In the genomic region with DNA sequence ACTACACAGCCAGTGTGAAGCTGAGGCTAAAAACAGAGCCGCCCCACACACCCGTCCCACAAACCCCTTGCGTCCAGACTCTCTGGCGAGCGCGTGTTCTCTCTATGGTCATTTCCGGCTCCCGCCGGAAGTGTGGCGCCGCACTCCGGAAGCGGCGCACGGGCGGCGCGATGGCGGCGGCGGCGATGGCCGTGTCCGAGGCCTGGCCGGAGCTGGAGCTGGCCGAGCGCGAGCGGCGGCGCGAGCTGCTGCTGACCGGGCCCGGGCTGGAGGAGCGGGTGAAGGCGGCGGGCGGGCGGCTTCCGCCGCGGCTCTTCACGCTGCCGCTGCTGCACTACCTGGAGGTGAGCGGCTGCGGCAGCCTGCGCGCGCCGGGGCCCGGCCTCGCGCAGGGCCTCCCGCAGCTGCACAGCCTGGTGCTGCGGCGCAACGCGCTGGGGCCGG, we compare ENCODE assay signal across 8 mouse cellular contexts. TPM values are rescaled to one million over a fixed set of nuclear protein-coding genes. Genes with fewer than 3 reads are reported as not detected.
DNase-seq lines count a peak whose midpoint lies in the region; ATAC-seq lines count a peak whose summit lies in the region.

A gene (plus strand): TSS at position 86 of the 444 bp plus-strand sequence.

- peaks cover 34% of the 10 kb centered on the region for H3K36me3 ChIP-seq in intestine, embryonic 14.5 days (ENCODE audit: control insufficient read depth, insufficient read depth, low read length)
- H3K36me3 ChIP-seq in limb, embryonic 10.5 days: peaks cover 40% of the 10 kb centered on the region
- H3K36me3 ChIP-seq in midbrain, embryonic 12.5 days: peaks cover 42% of the 10 kb centered on the region

- ATAC-seq in intestine, embryonic 14.5 days (replicated peaks; ENCODE audit: low FRiP score, low TSS enrichment, low read depth): peak; percentile 92
- peak; percentile 95 for ATAC-seq in midbrain, embryonic 12.5 days (ENCODE audit: low FRiP score, low read depth)

- H3K9me3 ChIP-seq in intestine, embryonic 14.5 days (ENCODE audit: control insufficient read depth, low read length): no peaks in the 10 kb centered on the region
- H3K9me3 ChIP-seq in limb, embryonic 10.5 days (replicated peaks): no peaks in the 10 kb centered on the region
- no peaks in the 10 kb centered on the region for H3K9me3 ChIP-seq in midbrain, embryonic 12.5 days

- H3K4me3 ChIP-seq in intestine, embryonic 14.5 days (ENCODE audit: low read depth, low read length): peak within 1 kb of the TSS; percentile 99
- peak within 1 kb of the TSS; percentile 100 for H3K4me3 ChIP-seq in limb, embryonic 10.5 days
- H3K4me3 ChIP-seq in midbrain, embryonic 12.5 days: peak within 1 kb of the TSS; percentile 100

- no peaks in the 10 kb centered on the region for H3K27me3 ChIP-seq in intestine, embryonic 14.5 days (replicated peaks; ENCODE audit: control insufficient read depth, insufficient read depth, low read length)
- H3K27me3 ChIP-seq in limb, embryonic 10.5 days (ENCODE audit: low read depth, poor library complexity, severe bottlenecking): no peaks in the 10 kb centered on the region
- no peaks in the 10 kb centered on the region for H3K27me3 ChIP-seq in midbrain, embryonic 12.5 days

- intact Hi-C loops in gastrocnemius, postnatal 36 days (cut with DNase I): loop anchor here (2.0 to 5.0 kb wide), 2 partner anchors 35 to 54 kb away; a partner anchor contains a TSS

- peak; percentile 84 for DNase-seq in layer of hippocampus, adult 11-12 months (ENCODE audit: low spot score)
- DNase-seq in layer of hippocampus, adult 9-10 months (ENCODE audit: low spot score): no peak
- DNase-seq in embryo, embryonic 11 days: peak; percentile 93
- DNase-seq in gastrocnemius, postnatal 36 days: peak; percentile 70 to 78
- DNase-seq in intestine, embryonic 14.5 days (ENCODE audit: low spot score): peak; percentile 82
- peak; percentile 89 for DNase-seq in limb, embryonic 10.5 days (ENCODE audit: low spot score)
- peak; percentile 78 for DNase-seq in skeletal muscle tissue, adult 2 months (ENCODE audit: low read depth, low spot score)

- under 1% methylated on average over 59 of the region's 59 CpGs for WGBS in intestine, embryonic 14.5 days
- 2% methylated on average over 59 of the region's 59 CpGs for WGBS in limb, embryonic 10.5 days
- 0% methylated on average over 54 of the region's 59 CpGs for WGBS in midbrain, embryonic 12.5 days

- H3K27ac ChIP-seq in intestine, embryonic 14.5 days (ENCODE audit: low read depth): peak within 1 kb of the TSS; percentile 59
- peak within 1 kb of the TSS; percentile 92 for H3K27ac ChIP-seq in limb, embryonic 10.5 days
- peak within 1 kb of the TSS; percentile 61 for H3K27ac ChIP-seq in midbrain, embryonic 12.5 days (replicated peaks)

- peak within 1 kb of the TSS; percentile 94 for H3K9ac ChIP-seq in intestine, embryonic 14.5 days (ENCODE audit: low read length)
- H3K9ac ChIP-seq in midbrain, embryonic 12.5 days (replicated peaks): peak within 1 kb of the TSS; percentile 98

- peak within 1 kb of the TSS; percentile 99 for H3K4me2 ChIP-seq in intestine, embryonic 14.5 days (ENCODE audit: low read length)
- H3K4me2 ChIP-seq in midbrain, embryonic 12.5 days (replicated peaks): peak within 1 kb of the TSS; percentile 100

- peaks cover 11% of the 10 kb centered on the region for H3K4me1 ChIP-seq in intestine, embryonic 14.5 days (replicated peaks; ENCODE audit: control insufficient read depth, insufficient read depth, low read length)
- peaks cover 22% of the 10 kb centered on the region for H3K4me1 ChIP-seq in limb, embryonic 10.5 days
- peaks cover 24% of the 10 kb centered on the region for H3K4me1 ChIP-seq in midbrain, embryonic 12.5 days

RNA-seq across cellular contexts. Expression of the gene that starts here (rescaled TPM):
- 10 to 100 TPM; 20.4 to 20.9 TPM for total RNA-seq in gastrocnemius, postnatal 36 days (2021)
- polyA plus RNA-seq in intestine, embryonic 14.5 days (2014; fragmentation: Nextera tagmentation; extraction: Ambion mirVana): 14.2 and 14.9 TPM in 2 replicates
- 28.3 and 32.2 TPM in 2 replicates for polyA plus RNA-seq in limb, embryonic 10.5 days (2016; fragmentation: Nextera tagmentation; extraction: Ambion mirVana)
- polyA plus RNA-seq in midbrain, embryonic 12.5 days (2016; fragmentation: Nextera tagmentation; extraction: Ambion mirVana): 31.4 and 34.8 TPM in 2 replicates
